Mouse (Mus musculus) frontal cortex, postnatal 36 days (tissue): ENCODE measurements around the gene Utrn.

Experiments
- DNase-seq, 2 experiments: peaks; one replicate each; pipeline ENCODE4 v3.0.0; 2022; ENCODE audit warnings: low spot score in 2 of 2

Utrn gene

DNA sequence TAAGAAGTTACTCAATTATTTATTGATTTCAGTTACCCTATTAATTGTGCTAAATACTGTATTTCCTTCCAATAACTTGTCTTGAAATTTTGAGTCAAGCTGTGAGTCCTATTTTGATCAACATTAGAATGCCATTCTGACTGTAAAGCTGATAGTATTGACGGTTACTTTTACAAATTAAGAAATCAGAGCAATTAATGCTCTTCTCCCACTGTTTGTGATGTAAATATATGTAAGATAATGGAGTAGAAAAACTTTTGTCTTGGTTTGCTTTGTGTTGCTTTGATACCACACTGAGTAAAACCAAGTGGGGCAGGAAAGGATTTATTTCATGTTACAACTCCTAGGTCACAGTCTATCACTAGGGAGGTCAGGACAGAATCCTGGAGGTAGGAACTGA, 327.4 kb downstream of the Utrn start:
- no peak for DNase-seq

DNA sequence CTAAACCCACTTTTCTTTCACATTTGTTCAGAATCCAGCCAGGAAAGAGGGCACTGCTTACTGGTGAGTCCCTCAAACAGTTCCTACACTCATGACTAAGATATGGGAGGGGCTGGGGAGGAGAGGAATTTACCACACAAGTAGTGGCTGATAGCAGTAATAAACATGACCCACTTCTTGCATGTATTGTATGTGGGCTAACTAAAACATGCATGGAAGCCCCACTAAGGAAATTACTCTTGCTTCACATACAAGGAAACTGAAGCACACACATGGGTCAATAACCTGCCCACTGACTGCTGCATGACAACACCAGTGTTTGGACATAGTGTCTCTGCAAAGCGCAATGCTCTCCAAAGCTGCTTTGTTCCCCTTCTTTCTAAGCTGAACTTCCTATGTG, 333.9 kb downstream of the Utrn start:
- no peak for DNase-seq

- no peak for DNase-seq
Observed at GRCm38 (mm10) chr10:12534801-12535200, 334.4 kb downstream of the Utrn start.

- no peak for DNase-seq
Observed at GRCm38 (mm10) chr10:12534301-12534700, 334.9 kb downstream of the Utrn start.

DNA sequence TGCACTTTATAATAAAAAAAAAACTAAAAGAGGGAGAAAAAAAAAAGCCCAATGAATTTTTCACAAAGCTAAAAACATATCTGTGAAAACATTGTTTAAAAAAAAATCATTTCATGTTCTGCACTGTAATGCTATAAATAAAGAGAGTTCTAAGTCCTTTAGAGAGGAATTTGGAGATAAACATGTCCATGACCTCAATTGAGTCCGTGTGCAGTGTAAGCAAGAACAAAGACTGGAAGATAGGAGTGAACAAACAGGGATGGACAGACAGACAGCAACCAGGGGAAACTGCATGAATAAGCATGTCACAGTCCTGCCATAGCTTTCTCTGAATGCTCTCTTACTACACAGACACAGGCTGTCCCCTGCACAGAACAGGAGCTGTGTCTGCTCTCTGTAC, 347.1 kb downstream of the Utrn start:
- DNase-seq: no peak

GRCm38 (mm10) chr10:12518162-12518561, 351.0 kb downstream of the Utrn start:
- DNase-seq: no peak

- DNase-seq: no peak
Observed at GRCm38 (mm10) chr10:12505568-12505967, 363.6 kb downstream of the Utrn start.

DNA sequence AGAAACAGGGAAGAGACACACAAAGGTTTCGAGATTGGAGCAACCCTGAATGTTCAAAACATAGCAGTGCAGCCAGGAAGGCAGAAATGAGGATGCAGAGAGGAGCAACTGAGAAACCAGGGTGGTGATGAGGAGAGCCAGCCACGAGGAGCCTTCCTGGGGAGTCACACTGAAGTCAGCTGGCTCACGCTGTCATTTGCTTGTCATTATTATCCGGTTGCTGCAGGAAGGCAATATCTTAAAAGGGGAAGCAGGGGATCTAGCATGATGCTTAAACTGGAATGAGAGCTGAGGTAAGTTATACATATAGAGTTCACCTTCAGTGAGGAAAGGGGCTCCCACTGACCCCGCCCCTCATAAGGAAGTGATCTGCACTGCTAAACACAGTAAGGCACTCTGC, 368.7 kb downstream of the Utrn start:
- no peak for DNase-seq

- DNase-seq: no peak
Observed at GRCm38 (mm10) chr10:12497555-12497954, 371.6 kb downstream of the Utrn start.

DNA sequence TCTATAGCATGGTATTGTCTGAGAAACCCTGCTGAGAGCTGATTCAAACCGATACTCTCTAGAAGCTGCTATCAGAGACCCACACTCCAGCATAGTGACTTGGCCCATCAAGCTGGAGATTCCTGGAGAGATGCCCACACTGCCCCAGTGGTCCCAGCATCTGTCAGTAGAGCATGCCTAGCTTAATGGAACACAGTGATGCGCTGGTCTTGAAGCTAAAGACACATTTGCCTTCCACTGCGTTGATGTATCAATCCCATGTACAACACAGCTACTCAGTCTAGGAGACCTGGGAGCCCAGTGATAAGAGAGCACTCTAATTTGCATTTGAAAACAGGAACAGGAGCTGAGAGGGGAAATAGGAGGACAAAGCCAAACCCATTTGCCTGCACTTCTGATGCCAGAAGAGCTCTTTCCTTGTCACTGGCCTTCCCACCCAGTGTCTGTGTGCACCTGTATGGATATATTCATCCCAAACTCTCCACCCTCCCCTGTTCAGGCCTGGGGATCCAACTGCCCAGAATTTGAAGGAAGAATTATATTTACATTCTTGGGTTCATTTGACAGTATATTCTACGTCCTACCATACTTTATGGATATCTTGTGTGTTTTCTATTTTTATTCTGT, 379.5 kb downstream of the Utrn start:
- DNase-seq: no peak

GRCm38 (mm10) chr10:12488518-12488917, 380.6 kb downstream of the Utrn start:
- DNase-seq: no peak

GRCm38 (mm10) chr10:12488117-12488516, 381.0 kb downstream of the Utrn start:
- DNase-seq: no peak

DNA sequence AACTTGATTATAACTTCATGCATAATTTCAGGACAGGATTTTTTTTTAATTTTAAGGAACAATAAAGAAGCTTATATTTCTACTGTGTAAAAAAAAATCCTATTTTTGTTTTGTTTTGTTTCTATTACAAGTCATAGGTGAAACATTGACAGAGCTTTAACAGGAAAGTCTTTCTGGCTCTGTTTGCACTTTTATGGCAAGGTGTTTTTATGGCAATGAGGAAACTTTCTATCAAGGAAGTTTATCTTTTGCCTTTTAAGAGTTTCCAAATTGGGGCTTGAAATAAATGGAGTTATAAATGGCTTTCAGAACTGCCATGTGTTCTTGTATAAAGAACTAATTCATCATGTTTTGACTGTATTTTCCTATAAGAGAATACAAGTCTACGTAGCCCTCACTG, 385.7 kb downstream of the Utrn start:
- DNase-seq: no peak

DNA sequence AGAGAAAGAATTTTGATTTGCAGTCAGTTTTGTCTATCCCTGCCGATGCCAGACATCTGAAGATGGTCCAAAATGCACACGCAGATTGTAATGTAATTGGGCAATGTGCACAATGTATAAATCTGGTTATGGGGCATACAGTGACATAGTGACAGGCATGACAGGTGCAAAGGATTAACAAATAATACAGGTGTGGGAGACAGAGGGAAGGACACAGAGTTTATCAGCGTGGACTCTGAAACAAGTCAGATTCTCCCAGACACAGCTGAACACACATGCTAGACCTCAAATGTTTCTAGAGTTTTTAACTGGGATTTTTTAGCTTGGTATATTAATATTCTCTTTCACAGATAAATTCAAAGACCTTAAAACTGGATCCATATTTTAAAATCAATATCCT, 386.2 kb downstream of the Utrn start:
- no peak for DNase-seq

DNA sequence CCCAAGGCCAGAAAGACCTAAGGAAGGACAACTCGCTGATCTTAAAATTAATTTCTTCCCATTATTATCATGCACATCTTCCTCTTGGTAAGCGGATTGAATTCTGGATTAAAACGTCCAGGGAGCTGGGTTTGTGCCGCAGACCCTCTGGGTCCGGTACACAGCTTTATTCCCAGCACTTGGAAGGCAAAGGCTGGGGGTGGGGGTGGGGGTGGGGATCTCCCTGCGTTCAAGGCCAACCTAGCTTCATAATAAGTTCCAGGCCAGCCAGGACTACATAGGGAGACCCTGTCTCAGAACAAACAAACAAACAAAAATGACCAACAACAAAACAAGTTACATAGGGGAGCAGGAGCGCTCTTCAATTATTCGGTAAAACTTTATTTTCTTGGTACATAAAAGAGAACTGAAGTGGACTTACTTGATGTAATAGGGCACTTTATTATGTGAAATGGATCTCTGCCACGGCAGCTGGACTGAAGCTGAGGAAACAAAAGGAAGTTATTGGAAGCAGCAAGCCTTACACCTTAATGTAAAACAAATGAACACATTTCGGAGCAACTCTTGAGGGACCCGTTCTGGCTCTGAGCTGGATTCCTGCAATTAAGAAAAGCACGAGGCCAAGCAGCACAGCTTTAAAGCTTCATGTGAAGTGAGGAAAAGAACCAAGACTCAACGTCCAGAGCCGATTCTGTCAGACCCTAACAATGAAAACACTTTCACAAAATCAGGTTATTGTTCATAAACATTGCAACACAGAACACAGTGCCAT, 394.1 kb downstream of the Utrn start:
- no peak for DNase-seq

- no peak for DNase-seq
Observed at GRCm38 (mm10) chr10:12469391-12470057, 399.6 kb downstream of the Utrn start.

DNA sequence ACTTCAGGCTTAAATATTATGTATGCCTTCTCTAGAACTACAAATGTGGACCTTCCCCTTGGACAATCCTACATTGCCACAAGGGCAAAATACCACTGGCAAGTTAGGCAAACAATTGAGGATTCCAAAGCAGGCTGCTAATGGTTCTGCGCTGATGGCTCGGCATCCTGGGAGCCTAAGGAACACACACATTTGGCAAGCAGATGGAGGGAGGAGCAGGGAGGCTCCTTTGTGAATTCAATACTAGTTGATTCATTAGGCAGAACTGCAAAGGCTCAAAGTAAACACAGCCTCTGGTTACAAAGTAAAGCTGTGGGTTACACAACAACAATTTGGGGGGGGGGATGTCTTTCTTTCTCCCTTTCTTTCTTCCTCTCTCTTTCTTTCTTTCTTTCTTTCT, 401.6 kb downstream of the Utrn start:
- no peak for DNase-seq

GRCm38 (mm10) chr10:12460945-12461344, 408.2 kb downstream of the Utrn start:
- no peak for DNase-seq

- DNase-seq: no peak
Observed at GRCm38 (mm10) chr10:12456867-12457266, 412.3 kb downstream of the Utrn start.

DNA sequence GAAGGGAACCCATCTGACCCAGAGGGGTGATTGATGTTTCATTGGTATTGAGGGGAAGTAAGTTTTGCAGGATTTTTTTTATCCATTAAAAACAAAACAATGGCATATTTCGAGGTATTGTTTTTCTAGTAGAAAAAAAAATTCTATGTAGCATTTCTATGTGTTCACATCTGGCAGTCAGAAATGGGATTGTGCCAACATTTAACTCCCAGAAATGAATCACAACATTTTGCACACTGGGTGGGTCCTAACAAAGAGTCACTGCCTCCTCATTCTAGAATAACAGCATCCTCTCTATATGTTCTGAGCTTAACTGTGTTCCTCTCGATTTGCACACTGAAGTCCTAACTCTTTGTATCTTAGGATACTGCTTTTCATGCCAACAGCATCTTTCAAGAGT, 416.5 kb downstream of the Utrn start:
- DNase-seq: no peak

DNA sequence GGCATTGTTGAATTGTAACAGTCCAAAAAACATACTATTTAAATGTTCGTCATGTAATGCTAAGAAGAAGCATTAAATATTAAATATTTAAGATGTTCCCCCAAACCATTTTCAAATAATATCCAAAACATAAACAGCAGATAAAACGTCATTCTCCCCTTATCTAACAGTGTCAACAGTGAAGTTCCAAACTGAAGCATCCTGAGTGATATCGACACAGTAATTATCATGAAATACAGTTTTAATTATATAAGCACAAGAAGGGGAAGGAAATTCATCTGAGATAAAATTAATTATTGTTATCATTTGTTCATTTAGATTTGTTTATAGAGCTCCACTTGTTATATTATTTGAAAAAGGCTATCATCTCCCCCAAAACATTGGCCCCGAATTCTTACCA, 425.0 kb downstream of the Utrn start:
- DNase-seq: no peak

- DNase-seq: no peak
Observed at GRCm38 (mm10) chr10:12433161-12433560, 436.0 kb downstream of the Utrn start.

GRCm38 (mm10) chr10:12430399-12430798, 438.8 kb downstream of the Utrn start:
- DNase-seq: no peak
